Mouse (Mus musculus) hindbrain, embryonic 15.5 days (tissue): Measurements from ENCODE around the gene Atpaf2. TPM values are rescaled to one million over a fixed set of nuclear protein-coding genes. Genes with fewer than 3 reads are reported as not detected.

Experiments
- ATAC-seq: fragments of 200-750 bp; cut with Nextera tagmentation; 2 replicates; pipeline ENCODE4 v1.8.0; 2017; ENCODE audit warnings: low read depth, moderate number of reproducible peaks, moderate TSS enrichment; ENCODE audit not compliant: low FRiP score
- H3K27ac ChIP-seq: fragments of 300-500 bp; sonication (generic); replicated peaks from 2 replicates; pipeline ENCODE4 v1.5.1; 2015; ENCODE audit warnings: mild to moderate bottlenecking, inconsistent platforms
- H3K27me3 ChIP-seq: fragments of 300-500 bp; sonication (generic); 2 replicates; pipeline ENCODE4 v1.6.1; 2015; ENCODE audit warnings: control low read depth, inconsistent platforms
- H3K36me3 ChIP-seq: fragments of 300-500 bp; sonication (generic); 2 replicates; pipeline ENCODE4 v1.6.1; 2015; ENCODE audit warnings: control low read depth, inconsistent platforms
- H3K4me1 ChIP-seq: fragments of 300-500 bp; sonication (generic); replicated peaks from 2 replicates; pipeline ENCODE4 v1.6.1; 2015; ENCODE audit warnings: control low read depth, inconsistent platforms
- H3K4me2 ChIP-seq: fragments of 300-500 bp; sonication (generic); 2 replicates; pipeline ENCODE4 v1.6.1; 2015; ENCODE audit warnings: moderate library complexity, mild to moderate bottlenecking, inconsistent platforms
- H3K4me3 ChIP-seq: fragments of 300-500 bp; sonication (generic); 2 replicates; pipeline ENCODE4 v1.5.1; 2015; ENCODE audit warnings: mild to moderate bottlenecking, inconsistent platforms
- H3K9ac ChIP-seq: fragments of 300-500 bp; sonication (generic); 2 replicates; pipeline ENCODE4 v1.6.1; 2015; ENCODE audit warnings: inconsistent platforms
- H3K9me3 ChIP-seq: fragments of 300-500 bp; sonication (generic); 2 replicates; pipeline ENCODE4 v1.6.1; 2016; ENCODE audit warnings: control low read depth, inconsistent platforms
- WGBS: fragments of 180-500 bp; shearing (Covaris S2); methylation state at CpG from one replicate; pipeline ENCODE4 v1.1.7; 2015; 5-methylcytosine and 5-hydroxymethylcytosine counted together
- polyA plus RNA-seq: library from polyadenylated mRNA; unstranded; fragments of >200 nt; fragmentation: Nextera tagmentation; extraction: Ambion mirVana; gene quantifications from 2 replicates; pipeline ENCODE4 v1.2.1, GENCODE M21; 2015

Gene Atpaf2
- polyA plus RNA-seq, 1 experiment from 2014 or later = 41.4 TPM

DNA sequence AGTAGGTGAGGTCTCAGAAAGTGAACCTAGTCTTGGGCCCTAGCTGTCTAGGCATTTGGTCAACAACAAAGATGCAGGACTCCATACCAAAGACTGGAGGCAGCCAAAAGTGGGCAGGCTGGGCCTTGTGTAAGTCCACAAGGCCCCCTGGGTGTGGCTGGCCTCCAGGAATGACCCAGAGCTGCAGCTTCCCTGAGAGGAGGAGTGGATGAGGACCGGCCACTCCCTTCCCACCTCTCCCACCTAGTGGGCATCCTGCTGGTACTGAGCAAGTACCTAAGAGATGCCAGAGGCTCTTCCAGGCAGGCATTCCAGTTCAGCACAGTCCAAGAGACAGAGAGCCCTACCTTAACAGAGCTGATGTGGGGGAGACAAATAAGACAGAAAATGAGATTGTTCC is 58.3 kb downstream of the Atpaf2 start:
- no peaks in the 10 kb centered on the region for H3K4me1 ChIP-seq
- H3K4me2 ChIP-seq = no peak overlapping the region
- H3K36me3 ChIP-seq = no peaks in the 10 kb centered on the region
- H3K4me3 ChIP-seq = no peak overlapping the region
- H3K27me3 ChIP-seq = no peaks in the 10 kb centered on the region
- no peaks in the 10 kb centered on the region for H3K9me3 ChIP-seq
- ATAC-seq = no peak
- no peak overlapping the region for H3K9ac ChIP-seq
- WGBS = 70% methylated on average over 1 of the region's 1 CpGs
- no peak overlapping the region for H3K27ac ChIP-seq

DNA sequence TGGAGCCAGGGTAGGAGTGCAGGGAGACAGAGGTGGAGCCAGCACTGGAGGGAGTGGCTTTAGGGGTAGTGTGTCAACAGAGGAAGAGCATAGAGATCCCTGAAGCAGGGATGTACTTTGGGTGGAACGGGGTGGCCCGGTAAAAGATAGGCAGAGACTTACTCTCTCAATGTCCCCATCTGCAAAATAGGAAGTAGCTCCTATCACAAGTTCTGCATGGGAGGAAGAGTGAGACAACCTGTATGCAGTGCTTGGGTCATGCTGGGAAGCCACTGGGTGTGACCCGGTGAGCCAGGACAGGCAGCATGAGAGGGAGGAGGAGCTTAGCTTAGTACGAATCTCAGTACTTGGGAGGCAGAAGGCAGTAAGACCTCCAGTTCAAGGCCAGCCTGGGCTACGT is 59.1 kb downstream of the Atpaf2 start:
- ATAC-seq = no peak
- Histone ChIP-seq H3K4me2 (no peak overlapping the region), H3K9me3 (no peaks in the 10 kb centered on the region), H3K4me1 (no peaks in the 10 kb centered on the region), H3K4me3 (no peak overlapping the region), H3K27ac (no peak overlapping the region), H3K9ac (no peak overlapping the region), H3K27me3 (no peaks in the 10 kb centered on the region), H3K36me3 (no peaks in the 10 kb centered on the region)
- 77% methylated on average over 5 of the region's 5 CpGs for WGBS

- Histone ChIP-seq H3K36me3 (no peaks in the 10 kb centered on the region), H3K4me2 (no peak overlapping the region), H3K9me3 (no peaks in the 10 kb centered on the region), H3K4me3 (no peak overlapping the region), H3K27ac (no peak overlapping the region), H3K27me3 (no peaks in the 10 kb centered on the region), H3K9ac (no peak overlapping the region), H3K4me1 (peaks cover under 1% of the 10 kb centered on the region; the same call in 1 of the 2 replicates)
- no peak for ATAC-seq
- 75% methylated on average over 7 of the region's 7 CpGs for WGBS
Measured at GRCm38 (mm10) chr11:60358548-60358947, 59.7 kb downstream of the Atpaf2 start.

DNA sequence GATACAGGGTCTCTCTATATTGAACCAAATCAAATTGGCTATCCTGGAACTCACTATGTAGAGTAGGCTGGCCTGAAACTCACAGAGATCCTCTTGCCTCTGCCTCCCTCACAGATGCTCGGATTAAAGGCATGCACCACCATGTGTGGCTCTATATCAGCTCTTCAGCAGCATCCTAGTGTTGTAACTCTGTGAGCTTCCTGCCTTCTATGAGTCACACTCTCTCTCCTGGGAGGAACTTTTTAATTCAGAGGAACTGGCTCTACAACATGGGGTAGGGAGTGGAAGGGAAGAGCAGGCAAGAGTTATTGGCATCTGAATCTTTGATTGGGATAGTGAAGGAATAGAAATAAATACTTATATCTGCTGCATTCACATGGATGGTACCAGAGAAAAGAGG is 61.1 kb downstream of the Atpaf2 start:
- Histone ChIP-seq H3K4me1 (peaks cover 6% of the 10 kb centered on the region), H3K4me3 (no peak overlapping the region), H3K27ac (no peak overlapping the region), H3K9me3 (no peaks in the 10 kb centered on the region), H3K9ac (no peak overlapping the region), H3K27me3 (no peaks in the 10 kb centered on the region), H3K4me2 (no peak overlapping the region), H3K36me3 (no peaks in the 10 kb centered on the region)
- no peak for ATAC-seq
- 70% methylated on average over 1 of the region's 1 CpGs for WGBS

DNA sequence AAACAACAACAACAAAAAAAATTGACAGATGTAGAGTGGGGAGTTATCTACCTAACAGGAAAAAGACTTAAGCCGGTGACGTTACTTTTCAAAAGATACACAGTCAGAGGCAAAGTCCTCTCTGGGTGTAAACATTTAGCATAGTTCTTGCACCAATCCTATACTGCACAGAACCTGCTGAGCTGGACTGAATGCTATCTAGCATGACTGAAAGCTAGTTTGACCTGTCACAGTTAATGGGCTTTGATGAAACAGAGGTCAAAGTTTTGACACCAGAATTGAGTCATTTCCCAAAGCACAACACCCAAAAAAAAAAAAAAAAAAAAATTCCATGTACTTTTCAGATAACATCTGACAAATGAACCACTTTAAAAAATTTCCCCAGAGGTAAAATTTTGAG is 62.3 kb downstream of the Atpaf2 start:
- no peak overlapping the region for H3K9ac ChIP-seq
- H3K4me1 ChIP-seq = peaks cover 18% of the 10 kb centered on the region
- no peaks in the 10 kb centered on the region for H3K36me3 ChIP-seq
- no peak for ATAC-seq
- H3K4me2 ChIP-seq = no peak overlapping the region
- H3K9me3 ChIP-seq = no peaks in the 10 kb centered on the region
- no peak overlapping the region for H3K27ac ChIP-seq
- H3K4me3 ChIP-seq = no peak overlapping the region
- no peaks in the 10 kb centered on the region for H3K27me3 ChIP-seq
- WGBS = 99% methylated on average over 2 of the region's 2 CpGs

DNA sequence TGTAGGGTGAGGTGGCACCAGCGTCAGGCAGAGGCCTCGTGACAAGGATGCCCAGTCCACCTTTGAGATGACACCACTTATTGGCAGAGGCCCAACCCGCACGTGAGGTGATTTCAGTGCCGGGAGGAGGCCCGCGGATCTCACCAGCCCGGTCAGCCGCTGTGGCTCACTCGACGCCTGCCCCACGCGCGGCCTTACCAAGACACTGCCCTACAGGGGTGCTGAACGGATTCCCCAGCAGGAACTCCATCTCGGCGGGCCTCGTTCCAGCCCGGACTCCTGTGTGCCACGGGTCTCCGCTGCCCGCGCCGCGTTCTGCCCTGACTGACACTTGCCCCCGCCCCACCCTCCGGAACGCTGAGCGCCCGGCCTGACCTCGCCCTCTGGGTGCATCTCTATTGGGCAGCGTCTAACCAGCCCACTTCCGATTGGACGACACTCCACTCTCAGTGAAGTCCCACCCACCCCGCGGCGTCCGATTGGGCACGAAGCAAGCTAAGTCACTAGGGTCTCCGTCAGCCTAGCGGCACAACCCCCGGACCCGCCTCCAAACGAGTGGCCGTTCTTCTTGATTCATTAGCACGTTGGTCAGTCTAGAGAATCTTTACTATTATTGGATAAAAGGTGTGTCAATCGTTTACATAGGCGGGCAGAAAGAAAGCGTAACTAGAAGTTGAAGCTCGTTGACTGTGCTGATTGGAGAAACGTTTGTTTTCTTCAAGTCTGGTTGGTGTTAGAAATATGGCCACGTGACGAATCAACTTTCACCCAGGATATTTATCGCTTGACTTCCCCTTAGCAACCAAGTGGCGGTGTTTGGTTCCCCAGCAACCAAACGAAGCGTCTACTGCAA is 65.5 kb downstream of the Atpaf2 start, which contains the start of the genes Tom1l2 and Drc3:
Gene Tom1l2, minus strand, starts transcription at position 347 of the 853 bp plus-strand sequence.
Gene Drc3, plus strand, starts transcription at position 771 of the 853 bp plus-strand sequence.
- H3K27ac ChIP-seq = peak within 1 kb of the TSS; percentile 85
- H3K4me2 ChIP-seq = peak within 1 kb of the TSS; percentile 86
- H3K4me1 ChIP-seq = peaks cover 26% of the 10 kb centered on the region
- no peaks in the 10 kb centered on the region for H3K9me3 ChIP-seq
- under 1% methylated on average over 57 of the region's 57 CpGs for WGBS
- H3K4me3 ChIP-seq = peak within 1 kb of the TSS; percentile 74
- ATAC-seq = peak; percentile 100
- no peaks in the 10 kb centered on the region for H3K36me3 ChIP-seq
- H3K9ac ChIP-seq = peak within 1 kb of the TSS; percentile 84
- no peaks in the 10 kb centered on the region for H3K27me3 ChIP-seq

GRCm38 (mm10) chr11:60351925-60352371 is 66.3 kb downstream of the Atpaf2 start:
- H3K4me1 ChIP-seq = peaks cover 29% of the 10 kb centered on the region
- H3K27me3 ChIP-seq = no peaks in the 10 kb centered on the region
- ATAC-seq = no peak
- H3K36me3 ChIP-seq = no peaks in the 10 kb centered on the region
- peak overlapping the region; percentile 74 for H3K4me3 ChIP-seq
- peak overlapping the region; percentile 85 for H3K27ac ChIP-seq
- H3K9ac ChIP-seq = peak overlapping the region; percentile 84
- H3K4me2 ChIP-seq = peak overlapping the region; percentile 86
- 26% methylated on average over 11 of the region's 11 CpGs for WGBS
- H3K9me3 ChIP-seq = no peaks in the 10 kb centered on the region

DNA sequence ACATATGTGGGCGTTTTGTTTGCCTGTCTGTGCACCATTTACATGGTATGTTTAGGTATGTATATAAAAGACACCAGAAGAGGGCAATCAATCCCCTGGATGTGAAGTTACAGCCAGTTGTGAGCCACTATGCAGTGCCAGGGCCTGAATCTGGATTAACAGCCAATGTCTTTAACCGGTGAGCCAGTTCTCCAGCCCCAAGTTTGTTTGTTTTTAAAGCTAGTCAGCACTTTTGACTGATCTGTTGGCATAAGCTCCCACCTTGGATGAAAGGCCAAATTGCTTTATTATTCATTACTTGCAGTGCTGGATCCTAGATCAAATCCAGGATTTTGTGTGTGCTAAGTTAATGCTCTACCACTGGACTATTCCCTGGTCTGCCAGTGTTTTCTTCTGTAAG is 66.9 kb downstream of the Atpaf2 start:
- peak overlapping the region; percentile 74 for H3K4me3 ChIP-seq
- no peak for ATAC-seq
- H3K9ac ChIP-seq = no peak overlapping the region
- no peaks in the 10 kb centered on the region for H3K27me3 ChIP-seq
- no peaks in the 10 kb centered on the region for H3K9me3 ChIP-seq
- H3K27ac ChIP-seq = no peak overlapping the region
- peak overlapping the region; percentile 86 for H3K4me2 ChIP-seq
- peaks cover 35% of the 10 kb centered on the region for H3K4me1 ChIP-seq
- WGBS = 56% methylated on average over 2 of the region's 2 CpGs
- no peaks in the 10 kb centered on the region for H3K36me3 ChIP-seq

Other genes starting within 250 kb of the Atpaf2 start
- gene Srebf1, start 195.9 kb downstream of the Atpaf2 start, polyA plus RNA-seq = 47.7 and 50.9 TPM in 2 replicates
- gene Tom1l2, start 65.6 kb downstream of the Atpaf2 start, polyA plus RNA-seq = 65.4 and 71.4 TPM in 2 replicates
- gene Drc3, start 65.1 kb downstream of the Atpaf2 start, polyA plus RNA-seq = 7.1 and 7.7 TPM in 2 replicates
- gene Gid4, start 1.3 kb downstream of the Atpaf2 start, polyA plus RNA-seq = 24.1 and 25.2 TPM in 2 replicates
- gene Drg2, start 36.1 kb upstream of the Atpaf2 start, polyA plus RNA-seq = 95.5 and 99.9 TPM in 2 replicates
- 0.19 and 0.22 TPM in 2 replicates for gene Myo15, start 50.9 kb upstream of the Atpaf2 start, polyA plus RNA-seq
- 22.1 and 23.4 TPM in 2 replicates for gene Alkbh5, start 117.9 kb upstream of the Atpaf2 start, polyA plus RNA-seq